Mouse (Mus musculus) neutrophil, adult 83 days (primary cell): ENCODE results near the gene Rundc3b. TPM values are rescaled to one million over a fixed set of nuclear protein-coding genes. Genes with fewer than 3 reads are reported as not detected.

Experiments used
- total RNA-seq, 2 experiments: library from RNA; stranded (reverse); gene quantifications; one replicate each; pipeline ENCODE4 v1.2.4; 2023

Rundc3b gene
- not detected for total RNA-seq

DNA sequence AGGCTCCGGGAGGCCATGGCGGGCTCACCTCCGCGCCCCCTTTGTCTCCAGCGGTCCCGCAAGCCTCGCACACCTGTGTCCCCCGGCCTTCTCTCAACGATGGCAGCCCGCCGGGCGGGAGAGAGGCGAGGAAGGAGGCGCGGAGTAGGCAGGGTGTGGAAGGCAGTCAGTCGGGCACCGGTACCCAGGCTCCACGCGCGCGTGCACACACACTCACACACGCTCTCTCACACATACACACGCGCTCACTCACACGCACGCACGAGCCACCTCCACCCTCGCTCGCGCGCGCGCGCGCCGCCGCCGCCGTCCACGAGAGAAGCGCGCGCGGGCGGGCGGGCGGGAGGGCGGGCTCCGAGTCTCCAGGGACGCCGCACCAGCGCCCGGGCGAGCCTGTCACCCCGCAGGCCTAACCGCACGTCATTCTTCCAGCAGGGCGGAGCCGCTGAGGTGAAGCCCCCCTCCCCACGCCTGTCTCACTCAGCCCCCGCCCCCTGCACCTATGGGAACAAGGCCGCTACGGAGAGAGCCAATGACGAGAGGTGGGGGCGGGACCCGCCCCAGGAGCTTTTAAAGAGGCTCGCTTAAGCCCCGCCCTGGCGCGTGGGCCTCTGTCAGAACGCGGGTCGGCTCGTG is at the start of gene Rundc3b:
Gene Rundc3b, minus strand, starts transcription at position 357 of the 636 bp plus-strand sequence.

DNA sequence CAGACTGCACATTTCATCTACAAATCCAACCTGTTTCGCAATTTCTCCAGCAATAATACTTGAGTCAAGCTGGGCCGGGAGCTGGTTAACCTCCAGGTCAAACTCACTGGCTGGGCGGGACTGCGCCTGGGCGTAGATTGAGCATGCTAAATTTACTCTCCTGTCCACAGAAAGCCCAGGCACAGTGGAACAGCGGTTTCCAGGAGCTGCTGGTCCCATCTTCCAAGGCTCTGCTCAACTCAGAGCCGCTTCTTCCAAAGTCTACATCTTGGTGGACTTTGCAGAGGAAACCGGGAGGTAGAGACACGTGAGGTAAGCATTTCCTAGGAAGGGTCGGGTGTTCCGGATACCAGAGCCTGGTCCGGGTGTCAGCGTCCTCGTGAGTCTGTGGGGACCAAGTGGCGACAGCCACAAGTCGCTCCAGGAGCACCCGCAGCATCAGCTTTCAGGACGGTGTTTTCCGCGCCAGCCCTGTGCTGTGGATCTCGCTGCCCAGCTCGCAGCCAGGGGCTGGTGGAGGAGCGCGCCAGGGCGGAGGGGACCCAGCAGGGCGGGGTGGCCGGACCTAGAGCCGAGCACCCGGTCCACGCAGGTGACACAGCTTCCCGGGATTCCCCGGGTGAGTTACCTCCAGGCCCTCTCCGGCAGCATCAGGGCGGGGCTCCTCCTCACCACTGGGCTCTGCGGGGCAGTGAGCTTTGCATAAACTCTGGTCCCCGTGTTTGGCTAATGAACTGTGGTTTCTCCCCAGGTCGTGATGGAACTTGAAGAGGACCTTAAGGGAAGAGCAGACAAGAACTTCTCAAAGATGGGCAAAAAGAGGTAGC is 37.4 kb upstream of the Rundc3b start, which contains the start of gene Abcb1a:
Gene Abcb1a, plus strand, starts transcription at position 167 of the 827 bp plus-strand sequence.

Other genes starting within 250 kb of the Rundc3b start
- 10 to 100 TPM; 39.9 to 41.8 TPM for gene Dbf4, start 200.2 kb downstream of the Rundc3b start, total RNA-seq
- 1 to 10 TPM; 4.8 to 5.7 TPM for gene Slc25a40, start 200.1 kb downstream of the Rundc3b start, total RNA-seq
- not detected for gene Abcb1a, start 37.1 kb upstream of the Rundc3b start, total RNA-seq
- gene Abcb1b, start 175.2 kb upstream of the Rundc3b start, total RNA-seq = 1 to 10 TPM; 3.4 to 4.7 TPM